Mouse (Mus musculus): Measurements from ENCODE around the gene Rimklb. TPM values are rescaled to one million over a fixed set of nuclear protein-coding genes. Genes with fewer than 3 reads are reported as not detected.

Gene Rimklb
- polyA plus RNA-seq, 1 experiment from 2014 or later = 108 TPM

DNA sequence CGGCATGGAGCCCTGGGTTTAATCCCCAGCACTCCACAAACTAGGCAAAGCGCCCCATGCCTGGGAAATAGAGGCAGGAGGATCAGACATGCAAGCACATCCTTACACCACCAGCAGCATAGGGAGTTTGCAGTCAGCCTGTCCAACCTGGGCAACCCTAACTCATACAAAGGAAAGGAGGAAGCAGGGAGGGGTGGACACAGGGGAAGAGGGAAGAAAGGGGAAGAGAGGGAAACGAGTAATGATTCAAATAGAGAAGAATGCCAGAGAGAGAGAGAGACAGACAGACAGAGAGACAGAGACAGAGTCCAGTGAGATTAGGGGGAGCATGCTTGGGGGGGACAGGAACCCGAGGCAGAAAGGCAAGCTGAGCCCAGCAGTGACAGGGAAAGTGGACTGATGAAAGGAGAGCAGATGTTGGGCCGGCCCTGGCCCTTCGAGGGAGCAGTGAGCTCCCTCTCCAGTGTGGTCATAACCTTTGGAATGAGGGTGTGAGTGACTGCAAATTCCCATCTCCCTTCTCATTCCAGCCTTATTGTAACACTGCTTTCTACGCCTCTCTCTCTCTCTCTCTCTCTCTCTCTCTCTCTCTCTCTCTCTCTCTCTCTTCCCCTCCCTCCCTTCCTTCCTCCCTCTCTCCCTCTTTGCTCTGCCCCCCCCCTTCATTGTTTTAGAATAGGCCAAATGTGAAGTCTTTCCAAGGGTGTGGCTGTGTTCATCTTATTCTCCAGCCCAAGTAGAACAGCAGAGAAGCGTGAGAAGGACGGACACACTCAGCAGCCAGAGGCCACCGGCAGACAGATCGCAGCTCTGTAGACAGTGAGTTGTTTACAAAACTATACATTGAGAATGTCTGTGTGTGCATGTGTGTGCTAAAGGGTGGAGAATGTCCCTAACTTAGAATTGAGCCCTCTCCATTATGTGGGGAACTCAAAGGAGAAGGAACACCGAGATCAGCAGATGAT lies 14.6 kb upstream of the Rimklb start:
- Histone ChIP-seq H3K36me3 (ENCODE audit: control insufficient read depth, insufficient read depth, low read length) (no peaks in the 10 kb centered on the region), H3K27me3 (replicated peaks; ENCODE audit: control insufficient read depth, insufficient read depth, low read length) (no peaks in the 10 kb centered on the region), H3K4me1 (ENCODE audit: control insufficient read depth, insufficient read depth, low read length) (no peaks in the 10 kb centered on the region), H3K9ac (ENCODE audit: low read length) (no peak overlapping the region), H3K4me3 (ENCODE audit: low read depth, low read length) (no peak overlapping the region), H3K9me3 (replicated peaks; ENCODE audit: control insufficient read depth, low read length) (no peaks in the 10 kb centered on the region), H3K27ac (ENCODE audit: low read depth, low read length) (no peak overlapping the region), H3K4me2 (ENCODE audit: low read length) (no peak overlapping the region)
- DNase-seq (ENCODE audit: low spot score) = no peak
- no peak for ATAC-seq
- 70% methylated on average over 11 of the region's 12 CpGs for WGBS

- no peaks in the 10 kb centered on the region for H3K9me3 ChIP-seq (replicated peaks; ENCODE audit: control insufficient read depth, low read length)
- H3K9ac ChIP-seq (ENCODE audit: low read length) = no peak overlapping the region
- H3K4me2 ChIP-seq (ENCODE audit: low read length) = no peak overlapping the region
- H3K36me3 ChIP-seq (ENCODE audit: control insufficient read depth, insufficient read depth, low read length) = no peaks in the 10 kb centered on the region
- H3K4me1 ChIP-seq (ENCODE audit: control insufficient read depth, insufficient read depth, low read length) = no peaks in the 10 kb centered on the region
- 90% methylated on average over 8 of the region's 8 CpGs for WGBS
- H3K27me3 ChIP-seq (replicated peaks; ENCODE audit: control insufficient read depth, insufficient read depth, low read length) = no peaks in the 10 kb centered on the region
- DNase-seq (ENCODE audit: low spot score) (no peak), ATAC-seq (no peak)
- H3K4me3 ChIP-seq (ENCODE audit: low read depth, low read length) = no peak overlapping the region
- H3K27ac ChIP-seq (ENCODE audit: low read depth, low read length) = no peak overlapping the region
Measured at GRCm38 (mm10) chr6:122508494-122508893, 9.9 kb upstream of the Rimklb start.

DNA sequence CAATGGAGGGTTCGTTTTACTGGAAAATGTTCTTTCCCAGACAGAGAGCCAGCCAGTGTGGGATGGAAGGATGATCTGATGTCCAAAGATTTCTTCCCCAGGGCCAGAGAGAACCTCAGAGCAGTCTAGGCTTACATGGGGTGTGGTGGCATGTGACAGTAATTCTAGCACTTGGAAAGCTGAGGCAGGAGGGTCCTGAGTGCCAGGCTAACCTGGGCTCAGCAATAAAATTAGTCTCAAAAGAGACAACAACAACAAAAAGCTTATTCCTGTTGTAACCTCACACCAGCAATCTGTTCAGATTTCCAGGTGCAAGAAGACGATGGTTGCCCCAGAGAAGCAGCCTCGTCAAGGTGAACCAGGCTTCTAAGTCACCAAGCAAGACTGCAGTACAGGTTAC lies 7.0 kb upstream of the Rimklb start, which contains the start of gene Mfap5:
Gene Mfap5 (plus strand): TSS at position 301 of the 400 bp plus-strand sequence.
- Histone ChIP-seq H3K4me2 (ENCODE audit: low read length) (no peak within 1 kb of the TSS), H3K4me3 (ENCODE audit: low read depth, low read length) (no peak within 1 kb of the TSS), H3K4me1 (ENCODE audit: control insufficient read depth, insufficient read depth, low read length) (no peaks in the 10 kb centered on the region), H3K27ac (ENCODE audit: low read depth, low read length) (no peak within 1 kb of the TSS), H3K27me3 (replicated peaks; ENCODE audit: control insufficient read depth, insufficient read depth, low read length) (no peaks in the 10 kb centered on the region), H3K9me3 (replicated peaks; ENCODE audit: control insufficient read depth, low read length) (no peaks in the 10 kb centered on the region), H3K9ac (ENCODE audit: low read length) (no peak within 1 kb of the TSS), H3K36me3 (ENCODE audit: control insufficient read depth, insufficient read depth, low read length) (no peaks in the 10 kb centered on the region)
- ATAC-seq (no peak), DNase-seq (ENCODE audit: low spot score) (no peak)
- 88% methylated on average over 3 of the region's 3 CpGs for WGBS

GRCm38 (mm10) chr6:122505041-122505440 lies 6.5 kb upstream of the Rimklb start:
- H3K9ac ChIP-seq (ENCODE audit: low read length) = no peak overlapping the region
- H3K27me3 ChIP-seq (replicated peaks; ENCODE audit: control insufficient read depth, insufficient read depth, low read length) = no peaks in the 10 kb centered on the region
- H3K27ac ChIP-seq (ENCODE audit: low read depth, low read length) = no peak overlapping the region
- no peak overlapping the region for H3K4me2 ChIP-seq (ENCODE audit: low read length)
- H3K9me3 ChIP-seq (replicated peaks; ENCODE audit: control insufficient read depth, low read length) = no peaks in the 10 kb centered on the region
- DNase-seq (ENCODE audit: low spot score) (no peak), ATAC-seq (no peak)
- no peaks in the 10 kb centered on the region for H3K36me3 ChIP-seq (ENCODE audit: control insufficient read depth, insufficient read depth, low read length)
- H3K4me1 ChIP-seq (ENCODE audit: control insufficient read depth, insufficient read depth, low read length) = no peaks in the 10 kb centered on the region
- H3K4me3 ChIP-seq (ENCODE audit: low read depth, low read length) = no peak overlapping the region
- 73% methylated on average over 4 of the region's 4 CpGs for WGBS

DNA sequence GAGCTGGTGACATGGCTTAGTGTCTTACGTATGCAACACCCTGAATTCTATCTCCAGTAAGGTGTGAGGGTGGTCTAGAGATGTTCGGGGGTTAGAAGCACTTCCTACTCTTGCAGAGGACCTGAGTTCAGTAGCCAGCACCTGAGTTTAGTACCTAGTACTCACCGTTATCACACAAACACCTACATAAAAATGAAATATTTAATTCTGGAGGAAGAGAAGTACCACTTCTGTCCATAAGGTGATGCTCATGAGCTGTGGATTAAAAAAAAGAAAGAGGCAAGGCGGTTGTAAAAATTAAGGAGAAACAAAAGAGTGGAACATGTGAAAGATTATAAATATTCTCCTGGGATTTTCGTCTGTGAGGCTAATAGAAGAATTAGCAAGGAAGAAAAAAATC lies 2.1 kb downstream of the Rimklb start:
- H3K4me2 ChIP-seq (ENCODE audit: low read length) = no peak overlapping the region
- ATAC-seq = 0 out of 2 replicates have a peak, but pooled peaks have one; percentile 12
- no peaks in the 10 kb centered on the region for H3K36me3 ChIP-seq (ENCODE audit: control insufficient read depth, insufficient read depth, low read length)
- no peak overlapping the region for H3K9ac ChIP-seq (ENCODE audit: low read length)
- DNase-seq (ENCODE audit: low spot score) = peak; percentile 62
- no peaks in the 10 kb centered on the region for H3K9me3 ChIP-seq (replicated peaks; ENCODE audit: control insufficient read depth, low read length)
- H3K27me3 ChIP-seq (replicated peaks; ENCODE audit: control insufficient read depth, insufficient read depth, low read length) = no peaks in the 10 kb centered on the region
- 32% methylated on average over 5 of the region's 5 CpGs for WGBS
- H3K27ac ChIP-seq (ENCODE audit: low read depth, low read length) = peak overlapping the region; percentile 76; the same call in 1 of the 2 replicates
- H3K4me3 ChIP-seq (ENCODE audit: low read depth, low read length) = no peak overlapping the region
- H3K4me1 ChIP-seq (ENCODE audit: control insufficient read depth, insufficient read depth, low read length) = peaks cover 18% of the 10 kb centered on the region

GRCm38 (mm10) chr6:122495082-122495881 lies 3.3 kb downstream of the Rimklb start:
- 2% methylated on average over 21 of the region's 21 CpGs for WGBS

GRCm38 (mm10) chr6:122493799-122494472 lies 4.6 kb downstream of the Rimklb start:
- no peak for ATAC-seq
- WGBS = 17% methylated on average over 6 of the region's 6 CpGs

More at GRCm38 (mm10) chr6:122495082-122495881, 3.3 kb downstream of the Rimklb start:
- Histone ChIP-seq H3K36me3 (ENCODE audit: control insufficient read depth, insufficient read depth, low read length) (no peaks in the 10 kb centered on the region), H3K4me2 (ENCODE audit: low read length) (peak overlapping the region; percentile 40), H3K27me3 (replicated peaks; ENCODE audit: control insufficient read depth, insufficient read depth, low read length) (no peaks in the 10 kb centered on the region), H3K4me1 (ENCODE audit: control insufficient read depth, insufficient read depth, low read length) (peaks cover 20% of the 10 kb centered on the region), H3K27ac (ENCODE audit: low read depth, low read length) (peak overlapping the region; percentile 76), H3K9me3 (replicated peaks; ENCODE audit: control insufficient read depth, low read length) (no peaks in the 10 kb centered on the region), H3K9ac (ENCODE audit: low read length) (peak overlapping the region; percentile 41; the same call in 1 of the 2 replicates), H3K4me3 (ENCODE audit: low read depth, low read length) (peak overlapping the region; percentile 16)
- peak; percentile 87 for DNase-seq (ENCODE audit: low spot score)
- peak; percentile 81 for ATAC-seq

DNA sequence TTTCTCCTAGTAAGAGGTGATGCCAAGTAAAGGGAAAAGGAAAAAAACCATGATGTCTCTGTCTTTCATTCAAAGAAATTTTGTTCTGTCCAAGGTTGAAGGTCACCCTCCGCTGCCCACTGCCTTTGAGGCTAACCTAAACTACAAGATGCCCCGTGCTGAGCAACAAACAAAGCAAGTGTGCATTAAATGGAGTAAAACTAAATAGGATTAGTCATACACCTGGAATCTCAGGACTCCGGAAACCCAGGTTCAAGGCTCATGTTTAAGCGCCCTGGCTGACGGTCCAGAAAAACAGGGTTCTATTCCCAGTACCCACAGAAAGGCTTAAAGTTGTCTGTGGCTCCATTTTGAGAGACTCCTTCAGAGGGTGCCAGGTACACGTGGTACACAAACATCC lies 6.1 kb downstream of the Rimklb start:
- Histone ChIP-seq H3K9ac (ENCODE audit: low read length) (0 out of 2 replicates have a peak overlapping the region, but pooled peaks have one; percentile 13), H3K27ac (ENCODE audit: low read depth, low read length) (no peak overlapping the region), H3K9me3 (replicated peaks; ENCODE audit: control insufficient read depth, low read length) (no peaks in the 10 kb centered on the region), H3K36me3 (ENCODE audit: control insufficient read depth, insufficient read depth, low read length) (no peaks in the 10 kb centered on the region), H3K4me1 (ENCODE audit: control insufficient read depth, insufficient read depth, low read length) (peaks cover 20% of the 10 kb centered on the region), H3K4me3 (ENCODE audit: low read depth, low read length) (no peak overlapping the region), H3K4me2 (ENCODE audit: low read length) (peak overlapping the region; percentile 60), H3K27me3 (replicated peaks; ENCODE audit: control insufficient read depth, insufficient read depth, low read length) (no peaks in the 10 kb centered on the region)
- ATAC-seq (no peak), DNase-seq (ENCODE audit: low spot score) (no peak)
- 26% methylated on average over 6 of the region's 6 CpGs for WGBS

More at GRCm38 (mm10) chr6:122493799-122494472, 4.6 kb downstream of the Rimklb start:
- peaks cover 20% of the 10 kb centered on the region for H3K4me1 ChIP-seq (ENCODE audit: control insufficient read depth, insufficient read depth, low read length)
- H3K36me3 ChIP-seq (ENCODE audit: control insufficient read depth, insufficient read depth, low read length) = no peaks in the 10 kb centered on the region
- 0 out of 2 replicates have a peak overlapping the region, but pooled peaks have one; percentile 35 for H3K9ac ChIP-seq (ENCODE audit: low read length)
- DNase-seq (ENCODE audit: low spot score) = peak; percentile 24
- H3K27me3 ChIP-seq (replicated peaks; ENCODE audit: control insufficient read depth, insufficient read depth, low read length) = no peaks in the 10 kb centered on the region
- no peaks in the 10 kb centered on the region for H3K9me3 ChIP-seq (replicated peaks; ENCODE audit: control insufficient read depth, low read length)
- no peak overlapping the region for H3K4me3 ChIP-seq (ENCODE audit: low read depth, low read length)
- peak overlapping the region; percentile 76; the same call in 1 of the 2 replicates for H3K27ac ChIP-seq (ENCODE audit: low read depth, low read length)
- H3K4me2 ChIP-seq (ENCODE audit: low read length) = no peak overlapping the region
